Mouse (Mus musculus): Measurements from ENCODE around the gene Hyal3.
"Not testable (repeated sequence)": the region's sequence is repeated elsewhere in the genome, so short reads cannot be mapped to it uniquely, and the experiment has no call there.

Hyal3 gene

GRCm38 (mm10) chr9:107551117-107551889 lies 29.3 kb upstream of the Hyal3 start, which contains the start of gene Rassf1:
Gene Rassf1, plus strand, starts transcription at chr9:107551555.
- DNase-seq = peak; percentile 67

GRCm38 (mm10) chr9:107551890-107552355 lies 28.7 kb upstream of the Hyal3 start:
- no peak for DNase-seq

GRCm38 (mm10) chr9:107552690-107553393 lies 27.8 kb upstream of the Hyal3 start:
- DNase-seq = no peak

GRCm38 (mm10) chr9:107553541-107554318 lies 26.9 kb upstream of the Hyal3 start:
- DNase-seq = peak; percentile 78

GRCm38 (mm10) chr9:107554319-107554825 lies 26.2 kb upstream of the Hyal3 start:
- DNase-seq = peak; percentile 97

GRCm38 (mm10) chr9:107555031-107555457 lies 25.6 kb upstream of the Hyal3 start:
- no peak for DNase-seq

- no peak for DNase-seq
These were observed 24.9 kb upstream of the Hyal3 start for GRCm38 (mm10) chr9:107555701-107556100.

GRCm38 (mm10) chr9:107556346-107556745 lies 24.3 kb upstream of the Hyal3 start:
- no peak for DNase-seq

- peak; percentile 96 for DNase-seq
These were observed 17.5 kb upstream of the Hyal3 start, which contains the start of gene Tusc2 for GRCm38 (mm10) chr9:107563029-107563581. Gene Tusc2, plus strand, starts transcription at chr9:107563255.

- DNase-seq = not testable (repeated sequence)
These were observed 15.1 kb upstream of the Hyal3 start for GRCm38 (mm10) chr9:107565556-107565955.

GRCm38 (mm10) chr9:107566041-107566709 lies 14.4 kb upstream of the Hyal3 start:
- peak; percentile 79 for DNase-seq

- DNase-seq = no peak
These were observed 13.8 kb upstream of the Hyal3 start for GRCm38 (mm10) chr9:107566855-107567254.

- DNase-seq = no peak
These were observed 12.8 kb upstream of the Hyal3 start, which contains the start of gene Hyal2 for GRCm38 (mm10) chr9:107567702-107568319. Gene Hyal2, plus strand, starts transcription at chr9:107567945.

- peak; percentile 86 for DNase-seq
These were observed 12.0 kb upstream of the Hyal3 start for GRCm38 (mm10) chr9:107568331-107569261.

- DNase-seq = no peak
These were observed 11.3 kb upstream of the Hyal3 start for GRCm38 (mm10) chr9:107569270-107569669.

GRCm38 (mm10) chr9:107570016-107570415 lies 10.6 kb upstream of the Hyal3 start:
- no peak for DNase-seq

- no peak for DNase-seq
These were observed 9.8 kb upstream of the Hyal3 start for GRCm38 (mm10) chr9:107570845-107571244.

GRCm38 (mm10) chr9:107571534-107572326 lies 8.9 kb upstream of the Hyal3 start:
- no peak for DNase-seq

- DNase-seq = no peak
These were observed 8.3 kb upstream of the Hyal3 start for GRCm38 (mm10) chr9:107572327-107572662.
